Mouse (Mus musculus): ENCODE measurements around the gene Inip.

GRCm38 (mm10) chr4:59726501-59726900 is 74.9 kb downstream of the Inip start:
- TF ChIP-seq CTCF (conservative IDR thresholded peaks at IDR 0.05; ENCODE audit: insufficient read depth, insufficient read length, low read depth, low read length) (no peak), POLR2A (IDR thresholded peaks at IDR 0.05; ENCODE audit: low read depth, low read length) (no peak)

All from kidney, adult 2 months (tissue).